Mouse (Mus musculus) MEL-GATA-1-ER (cell line): ENCODE data around the gene Rnf144a.

Source experiments
- DNase-seq: peaks from one replicate; pipeline ENCODE4 v3.0.0-alpha.2; 2012; ENCODE audit warnings: low read depth; ENCODE audit errors: extremely low read depth

Rnf144a gene

GRCm38 (mm10) chr12:26410443-26410842, 4.6 kb downstream of the Rnf144a start:
- DNase-seq = no peak

GRCm38 (mm10) chr12:26408707-26409106, 6.3 kb downstream of the Rnf144a start:
- DNase-seq = no peak

GRCm38 (mm10) chr12:26404781-26405702, 10.0 kb downstream of the Rnf144a start:
- no peak for DNase-seq

GRCm38 (mm10) chr12:26403372-26404125, 11.5 kb downstream of the Rnf144a start:
- no peak for DNase-seq

- DNase-seq = no peak
Measured at GRCm38 (mm10) chr12:26401696-26402470, 13.2 kb downstream of the Rnf144a start.

- no peak for DNase-seq
Measured at GRCm38 (mm10) chr12:26401254-26401653, 13.8 kb downstream of the Rnf144a start.

- DNase-seq = no peak
Measured at GRCm38 (mm10) chr12:26400762-26401161, 14.3 kb downstream of the Rnf144a start.

GRCm38 (mm10) chr12:26399391-26399790, 15.7 kb downstream of the Rnf144a start:
- DNase-seq = no peak

- no peak for DNase-seq
Measured at GRCm38 (mm10) chr12:26398597-26398996, 16.5 kb downstream of the Rnf144a start.

- DNase-seq = no peak
Measured at GRCm38 (mm10) chr12:26394485-26395470, 20.3 kb downstream of the Rnf144a start.

GRCm38 (mm10) chr12:26393291-26393690, 21.8 kb downstream of the Rnf144a start:
- DNase-seq = no peak

- DNase-seq = no peak
Measured at GRCm38 (mm10) chr12:26391162-26391561, 23.9 kb downstream of the Rnf144a start.

- no peak for DNase-seq
Measured at GRCm38 (mm10) chr12:26387523-26387922, 27.5 kb downstream of the Rnf144a start.

GRCm38 (mm10) chr12:26386947-26387346, 28.1 kb downstream of the Rnf144a start:
- no peak for DNase-seq

GRCm38 (mm10) chr12:26386189-26386588, 28.9 kb downstream of the Rnf144a start:
- no peak for DNase-seq

- no peak for DNase-seq
Measured at GRCm38 (mm10) chr12:26385735-26386134, 29.3 kb downstream of the Rnf144a start.

GRCm38 (mm10) chr12:26381730-26382129, 33.3 kb downstream of the Rnf144a start:
- no peak for DNase-seq

- no peak for DNase-seq
Measured at GRCm38 (mm10) chr12:26379797-26380196, 35.3 kb downstream of the Rnf144a start.

- DNase-seq = no peak
Measured at GRCm38 (mm10) chr12:26377691-26378090, 37.4 kb downstream of the Rnf144a start.
